Mouse (Mus musculus) ovary, postnatal 14 days (tissue): Measurements from ENCODE around the gene Cplane1.

Experiments used
- DNase-seq: peaks from one replicate; pipeline ENCODE4 v3.0.0; 2022; ENCODE audit warnings: low spot score

Cplane1 gene

GRCm38 (mm10) chr15:8294150-8294549 lies 125.2 kb downstream of the Cplane1 start:
- DNase-seq = no peak

DNA sequence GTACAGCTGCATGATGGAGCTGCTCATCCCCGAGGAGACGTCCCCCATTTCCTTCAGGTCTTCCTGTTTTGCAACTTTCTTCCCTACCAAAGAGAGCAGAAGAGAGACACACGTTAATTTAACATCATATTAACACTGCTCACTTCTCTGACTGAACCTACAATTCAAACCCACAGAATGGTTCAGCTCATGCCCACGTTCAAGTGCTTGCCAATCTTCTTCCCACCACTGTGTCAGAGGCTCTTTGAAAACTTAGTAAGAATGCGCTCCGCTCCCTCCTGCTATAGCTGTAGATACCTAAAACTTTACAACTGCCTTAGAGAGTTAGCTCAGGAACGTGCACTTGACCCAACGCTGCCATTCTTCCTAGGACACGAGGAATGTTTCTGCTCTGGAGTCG lies 134.0 kb downstream of the Cplane1 start:
- no peak for DNase-seq

DNA sequence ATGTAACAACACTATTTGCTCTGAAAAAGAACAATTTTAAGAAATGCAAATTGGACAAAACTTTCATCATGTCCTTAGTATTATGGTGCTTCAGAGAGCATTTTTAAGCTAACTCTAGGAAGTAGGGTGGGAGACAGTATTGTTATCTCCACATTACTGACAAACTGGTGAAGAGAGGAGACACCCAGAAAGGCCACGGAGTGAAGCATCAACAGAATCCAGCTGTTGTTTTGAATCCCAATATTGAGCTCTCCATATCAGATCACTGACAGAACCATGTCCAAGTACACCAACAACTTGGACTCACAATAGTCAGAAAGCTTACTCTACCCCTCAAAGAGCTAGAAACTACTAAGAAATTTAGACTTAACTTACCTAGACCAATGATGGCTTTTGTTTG lies 136.6 kb downstream of the Cplane1 start:
- no peak for DNase-seq

GRCm38 (mm10) chr15:8317381-8317780 lies 148.5 kb downstream of the Cplane1 start:
- no peak for DNase-seq

- DNase-seq = no peak
Measured at GRCm38 (mm10) chr15:8319191-8319590, 150.3 kb downstream of the Cplane1 start.
